Mouse (Mus musculus) liver, adult 2 months (tissue): ENCODE results near the gene Phf23. TPM values are rescaled to one million over a fixed set of nuclear protein-coding genes. Genes with fewer than 3 reads are reported as not detected.
A peak's percentile ranks its signal among the peaks of the same experiment; 100 is the strongest.

ENCODE experiments used
- DNase-seq: peaks from one replicate; pipeline ENCODE4 v3.0.0-alpha.2; 2011; ENCODE audit warnings: low read depth, low spot score; ENCODE audit errors: extremely low read depth
- H3K27ac ChIP-seq: fragments of 200-500 bp; replicated peaks from 2 replicates; pipeline ENCODE4 v1.5.1; 2012; ENCODE audit warnings: low read depth, mild to moderate bottlenecking, control low read depth, inconsistent platforms, low read length; ENCODE audit not compliant: insufficient read depth
- H3K27me3 ChIP-seq: fragments of 200-500 bp; 2 replicates; pipeline ENCODE4 v1.6.1; 2012; ENCODE audit warnings: mild to moderate bottlenecking, moderate library complexity, low read length, inconsistent platforms; ENCODE audit not compliant: control insufficient read depth, insufficient read depth
- H3K36me3 ChIP-seq: fragments of 200-500 bp; 2 replicates; pipeline ENCODE4 v1.6.1; 2012; ENCODE audit warnings: low read length, inconsistent platforms; ENCODE audit not compliant: control insufficient read depth, insufficient read depth
- H3K4me1 ChIP-seq: fragments of 200-500 bp; 2 replicates; pipeline ENCODE4 v1.6.1; 2011; ENCODE audit warnings: low read length; ENCODE audit not compliant: control insufficient read depth, insufficient read depth
- H3K4me3 ChIP-seq: fragments of 200-500 bp; 2 replicates; pipeline ENCODE4 v1.5.1; 2011; ENCODE audit warnings: low read depth, mild to moderate bottlenecking, control low read depth, low read length, moderate library complexity; ENCODE audit not compliant: insufficient read depth
- H3K79me2 ChIP-seq: fragments of 200-500 bp; 2 replicates; pipeline ENCODE4 v1.6.1; 2012; ENCODE audit warnings: inconsistent platforms, mild to moderate bottlenecking, low read length, moderate library complexity; ENCODE audit not compliant: control insufficient read depth, insufficient read depth
- H3K9ac ChIP-seq: fragments of 200-500 bp; 2 replicates; pipeline ENCODE4 v1.6.1; 2012; ENCODE audit warnings: low read depth, mild to moderate bottlenecking, control low read depth, inconsistent platforms, low read length
- CTCF ChIP-seq: fragments of 200-500 bp; IDR thresholded peaks from 2 replicates; pipeline ENCODE4 v1.5.1; 2011; ENCODE audit warnings: low read depth, low read length, control low read depth
- POLR2A ChIP-seq: fragments of 200-500 bp; IDR thresholded peaks from 2 replicates; pipeline ENCODE4 v1.6.1; 2011; ENCODE audit warnings: low read length, control low read depth; ENCODE audit not compliant: insufficient read depth; ENCODE audit errors: extremely low read depth
- WGBS: fragments of 180-500 bp; shearing (Covaris S2); methylation state at CpG from one replicate; pipeline ENCODE4 v1.1.7; 2018; 5-methylcytosine and 5-hydroxymethylcytosine counted together
- polyA plus RNA-seq: library from polyadenylated mRNA; depleted of rRNA; stranded (reverse); fragments of >200 nt; gene quantifications from 2 replicates; pipeline ENCODE4 v1.2.3, GENCODE M21; 2012
- total RNA-seq: library from RNA; depleted of rRNA; stranded (reverse); fragments of >200 nt; gene quantifications from 2 replicates; pipeline ENCODE4 v1.2.3, GENCODE M21; 2014

Gene Phf23
- total and polyA plus RNA-seq, 2 experiments: 8.0 to 12.1 TPM

- Histone ChIP-seq H3K27ac (no peak overlapping the region), H3K4me3 (no peak overlapping the region), H3K36me3 (no peaks in the 10 kb centered on the region), H3K27me3 (no peaks in the 10 kb centered on the region), H3K79me2 (peaks cover 4% of the 10 kb centered on the region; the same call in 1 of the 2 replicates), H3K9ac (no peak overlapping the region), H3K4me1 (no peaks in the 10 kb centered on the region)
- 81% methylated on average over 2 of the region's 2 CpGs for WGBS
- DNase-seq: no peak
- TF ChIP-seq CTCF: no peak
- TF ChIP-seq POLR2A: no peak
Observed at GRCm38 (mm10) chr11:70019495-70020021, 24.0 kb downstream of the Phf23 start.

GRCm38 (mm10) chr11:70020022-70020631 is 24.6 kb downstream of the Phf23 start:
- no peak overlapping the region for H3K27ac ChIP-seq
- no peak overlapping the region for H3K9ac ChIP-seq
- no peaks in the 10 kb centered on the region for H3K4me1 ChIP-seq
- 44% methylated on average over 8 of the region's 8 CpGs for WGBS
- DNase-seq: no peak
- no peaks in the 10 kb centered on the region for H3K36me3 ChIP-seq
- TF ChIP-seq POLR2A (no peak), CTCF (no peak)
- H3K79me2 ChIP-seq: no peaks in the 10 kb centered on the region
- no peaks in the 10 kb centered on the region for H3K27me3 ChIP-seq
- no peak overlapping the region for H3K4me3 ChIP-seq

GRCm38 (mm10) chr11:70020731-70021263 is 25.2 kb downstream of the Phf23 start:
- Histone ChIP-seq H3K79me2 (no peaks in the 10 kb centered on the region), H3K4me1 (no peaks in the 10 kb centered on the region), H3K27ac (peak overlapping the region; percentile 33; the same call in 1 of the 2 replicates), H3K36me3 (no peaks in the 10 kb centered on the region), H3K27me3 (no peaks in the 10 kb centered on the region), H3K9ac (peak overlapping the region; percentile 49), H3K4me3 (peak overlapping the region; percentile 87)
- TF ChIP-seq CTCF (peak; percentile 76), POLR2A (no peak)
- peak; percentile 87 for DNase-seq
- WGBS: under 1% methylated on average over 8 of the region's 8 CpGs

- peak overlapping the region; percentile 87 for H3K4me3 ChIP-seq
- no peaks in the 10 kb centered on the region for H3K27me3 ChIP-seq
- no peak for TF ChIP-seq CTCF
- WGBS: 3% methylated on average over 39 of the region's 40 CpGs
- peak overlapping the region; percentile 49 for H3K9ac ChIP-seq
- no peaks in the 10 kb centered on the region for H3K4me1 ChIP-seq
- H3K27ac ChIP-seq: peak overlapping the region; percentile 33; the same call in 1 of the 2 replicates
- H3K36me3 ChIP-seq: no peaks in the 10 kb centered on the region
- DNase-seq: peak; percentile 90
- H3K79me2 ChIP-seq: no peaks in the 10 kb centered on the region
Observed at GRCm38 (mm10) chr11:70021264-70022132, 25.9 kb downstream of the Phf23 start.

- Histone ChIP-seq H3K36me3 (no peaks in the 10 kb centered on the region), H3K4me1 (no peaks in the 10 kb centered on the region), H3K4me3 (no peak overlapping the region; the same call in 1 of the 2 replicates), H3K27ac (no peak overlapping the region), H3K79me2 (no peaks in the 10 kb centered on the region), H3K27me3 (peaks cover 3% of the 10 kb centered on the region; the same call in 1 of the 2 replicates), H3K9ac (no peak overlapping the region)
- DNase-seq: no peak
- TF ChIP-seq POLR2A (no peak), CTCF (no peak)
- WGBS: 27% methylated on average over 22 of the region's 29 CpGs
Observed at GRCm38 (mm10) chr11:70023481-70024150, 28.0 kb downstream of the Phf23 start.
